Mouse (Mus musculus) heart, adult 2 months (tissue): ENCODE results near the gene Fkbp5. TPM values are rescaled to one million over a fixed set of nuclear protein-coding genes. Genes with fewer than 3 reads are reported as not detected.
A peak's percentile ranks its signal among the peaks of the same experiment; 100 is the strongest.
"Not testable (repeated sequence)": the region's sequence is repeated elsewhere in the genome, so short reads cannot be mapped to it uniquely, and the experiment has no call there.

Experiments
- DNase-seq, 2 experiments: peaks; one replicate each; pipeline ENCODE4 v3.0.0; 2021
- H3K27ac ChIP-seq: fragments of 200-600 bp; 2 replicates; pipeline ENCODE4 v1.8.1; 2022
- H3K27me3 ChIP-seq: fragments of 200-500 bp; 2 replicates; pipeline ENCODE4 v1.6.1; 2012; ENCODE audit warnings: mild to moderate bottlenecking, low read length, inconsistent platforms, mixed read lengths; ENCODE audit not compliant: control insufficient read depth, insufficient read depth
- H3K36me3 ChIP-seq: fragments of 200-500 bp; 2 replicates; pipeline ENCODE4 v1.6.1; 2012; ENCODE audit warnings: low read length, inconsistent platforms; ENCODE audit not compliant: control insufficient read depth, insufficient read depth
- H3K4me1 ChIP-seq: fragments of 200-500 bp; 2 replicates; pipeline ENCODE4 v1.6.1; 2011; ENCODE audit warnings: low read length; ENCODE audit not compliant: control insufficient read depth, insufficient read depth
- H3K4me3 ChIP-seq: fragments of 200-600 bp; 2 replicates; pipeline ENCODE4 v1.8.1; 2022
- H3K79me2 ChIP-seq: fragments of 200-500 bp; replicated peaks from 2 replicates; pipeline ENCODE4 v1.6.1; 2012; ENCODE audit warnings: mild to moderate bottlenecking, inconsistent platforms, low read length, moderate library complexity, mixed read lengths; ENCODE audit not compliant: control insufficient read depth, insufficient read depth
- H3K9ac ChIP-seq: fragments of 200-500 bp; 2 replicates; pipeline ENCODE4 v1.6.1; 2012; ENCODE audit warnings: low read depth, mild to moderate bottlenecking, control low read depth, inconsistent platforms, low read length, mixed read lengths
- CTCF ChIP-seq: fragments of 200-600 bp; IDR thresholded peaks from 2 replicates; pipeline ENCODE4 v1.8.1; 2022; ENCODE audit warnings: antibody characterized with exemption, mild to moderate bottlenecking, moderate library complexity
- EP300 ChIP-seq: fragments of 200-500 bp; IDR thresholded peaks from 2 replicates; pipeline ENCODE4 v1.6.1; 2011; ENCODE audit warnings: low read depth, low read length, control low read depth; ENCODE audit not compliant: insufficient read depth
- POLR2A ChIP-seq: fragments of 200-500 bp; IDR thresholded peaks from 2 replicates; pipeline ENCODE4 v1.6.1; 2011; ENCODE audit warnings: mild to moderate bottlenecking, low read depth, low read length, control low read depth; ENCODE audit not compliant: insufficient read depth
- WGBS: fragments of 180-500 bp; shearing (Covaris S2); methylation state at CpG from one replicate; pipeline ENCODE4 v1.1.7; 2018; 5-methylcytosine and 5-hydroxymethylcytosine counted together
- intact Hi-C: fragments of 180-260 bp; cut with DNase I; formaldehyde crosslinking; loops from one replicate; pipeline ENCODE4 v1.15.1; 2025
- polyA plus RNA-seq: library from polyadenylated mRNA; depleted of rRNA; stranded (reverse); fragments of >200 nt; gene quantifications from 2 replicates; pipeline ENCODE4 v1.2.3, GENCODE M21; 2012
- total RNA-seq, 2 experiments: library from RNA; stranded (reverse); gene quantifications; 2 replicates each; pipeline ENCODE4 v1.2.3; 2021

Fkbp5 gene
- total and polyA plus RNA-seq, 3 experiments = 8.5 to 70.2 (median 63.3) TPM

GRCm38 (mm10) chr17:28362653-28363292 lies 154.6 kb downstream of the Fkbp5 start:
- DNase-seq = no peak
- Histone ChIP-seq H3K27ac (no peak overlapping the region), H3K9ac (no peak overlapping the region; the same call in 1 of the 2 replicates), H3K27me3 (peaks cover 8% of the 10 kb centered on the region), H3K79me2 (no peaks in the 10 kb centered on the region), H3K4me1 (no peaks in the 10 kb centered on the region), H3K4me3 (no peak overlapping the region; the same call in 1 of the 2 replicates), H3K36me3 (no peaks in the 10 kb centered on the region)
- 7% methylated on average over 25 of the region's 25 CpGs for WGBS
- intact Hi-C loops = no loop called here
- TF ChIP-seq CTCF = no peak
- TF ChIP-seq POLR2A = no peak

GRCm38 (mm10) chr17:28361921-28362652 lies 155.2 kb downstream of the Fkbp5 start:
- Histone ChIP-seq H3K4me3 (no peak overlapping the region), H3K27me3 (peaks cover 8% of the 10 kb centered on the region), H3K27ac (no peak overlapping the region), H3K36me3 (no peaks in the 10 kb centered on the region), H3K79me2 (no peaks in the 10 kb centered on the region), H3K9ac (no peak overlapping the region), H3K4me1 (no peaks in the 10 kb centered on the region)
- no peak for DNase-seq
- intact Hi-C loops = no loop called here
- 47% methylated on average over 11 of the region's 11 CpGs for WGBS
- no peak for TF ChIP-seq EP300
- TF ChIP-seq POLR2A = no peak
- no peak for TF ChIP-seq CTCF

- peaks cover 8% of the 10 kb centered on the region for H3K27me3 ChIP-seq
- intact Hi-C loops = no loop called here
- DNase-seq = no peak
- WGBS = 81% methylated on average over 9 of the region's 9 CpGs
- H3K27ac ChIP-seq = no peak overlapping the region
- no peaks in the 10 kb centered on the region for H3K36me3 ChIP-seq
- H3K4me3 ChIP-seq = no peak overlapping the region
- no peaks in the 10 kb centered on the region for H3K4me1 ChIP-seq
- no peaks in the 10 kb centered on the region for H3K79me2 ChIP-seq
- TF ChIP-seq CTCF (no peak), EP300 (no peak), POLR2A (no peak)
- no peak overlapping the region for H3K9ac ChIP-seq
Measured at GRCm38 (mm10) chr17:28360531-28361277, 156.6 kb downstream of the Fkbp5 start.

- intact Hi-C loops, H3K4me1 ChIP-seq, H3K27me3 ChIP-seq, H3K36me3 ChIP-seq, H3K4me3 ChIP-seq, DNase-seq, H3K79me2 ChIP-seq, H3K9ac ChIP-seq, H3K27ac ChIP-seq: not testable (repeated sequence)
- WGBS = 24% methylated on average over 24 of the region's 24 CpGs
Measured at GRCm38 (mm10) chr17:28358576-28359261, 158.6 kb downstream of the Fkbp5 start.

GRCm38 (mm10) chr17:28355871-28356270 lies 161.5 kb downstream of the Fkbp5 start:
- 67% methylated on average over 12 of the region's 12 CpGs for WGBS
- Histone ChIP-seq H3K4me3 (no peak overlapping the region), H3K9ac (no peak overlapping the region), H3K27me3 (peaks cover 3% of the 10 kb centered on the region), H3K4me1 (no peaks in the 10 kb centered on the region), H3K36me3 (no peaks in the 10 kb centered on the region), H3K79me2 (no peaks in the 10 kb centered on the region), H3K27ac (no peak overlapping the region)
- TF ChIP-seq POLR2A = no peak
- no peak for TF ChIP-seq EP300
- no peak for TF ChIP-seq CTCF
- intact Hi-C loops = no loop called here
- DNase-seq = peak in 1 of 2 experiments; percentile 41

- Histone ChIP-seq H3K4me3 (no peak overlapping the region), H3K27me3 (no peaks in the 10 kb centered on the region), H3K4me1 (peaks cover 2% of the 10 kb centered on the region), H3K9ac (no peak overlapping the region), H3K27ac (no peak overlapping the region), H3K79me2 (no peaks in the 10 kb centered on the region), H3K36me3 (no peaks in the 10 kb centered on the region)
- WGBS = 53% methylated on average over 11 of the region's 11 CpGs
- intact Hi-C loops = no loop called here
- TF ChIP-seq CTCF (no peak), EP300 (no peak), POLR2A (no peak)
- DNase-seq = no peak
Measured at GRCm38 (mm10) chr17:28352018-28352417, 165.3 kb downstream of the Fkbp5 start.
